Mouse (Mus musculus) liver, embryonic 14.5 days (tissue): ENCODE results near the gene Gpr132. TPM values are rescaled to one million over a fixed set of nuclear protein-coding genes. Genes with fewer than 3 reads are reported as not detected.

Experiments used
- ATAC-seq: fragments of 200-750 bp; cut with Nextera tagmentation; 2 replicates; pipeline ENCODE4 v1.8.0; 2017; ENCODE audit warnings: moderate number of reproducible peaks, mild to moderate bottlenecking, moderate library complexity; ENCODE audit not compliant: insufficient read depth
- DNase-seq, 3 experiments: peaks; one replicate each; pipeline ENCODE4 v3.0.0-alpha.2; 2012 to 2013; ENCODE audit warnings: low read depth in 3 of 3, low spot score in 3 of 3
- H3K27ac ChIP-seq: fragments of 300-500 bp; sonication (generic); 2 replicates; pipeline ENCODE4 v1.5.1; 2014; ENCODE audit warnings: moderate library complexity, mild to moderate bottlenecking, control low read depth, inconsistent platforms
- H3K27me3 ChIP-seq: fragments of 300-500 bp; sonication (generic); 2 replicates; pipeline ENCODE4 v1.6.1; 2014; ENCODE audit warnings: mild to moderate bottlenecking, low read length, moderate library complexity; ENCODE audit not compliant: control insufficient read depth, insufficient read depth
- H3K36me3 ChIP-seq: fragments of 300-500 bp; sonication (generic); replicated peaks from 2 replicates; pipeline ENCODE4 v1.6.1; 2014; ENCODE audit warnings: low read depth; ENCODE audit not compliant: control insufficient read depth, insufficient read depth
- H3K4me1 ChIP-seq, 2 experiments: fragments of 200-500 bp in 1 of 2; fragments of 300-500 bp in 1 of 2; sonication (generic) in 1 of 2; replicated peaks; 2 replicates each; pipeline ENCODE4 v1.6.1; 2012 to 2014; ENCODE audit warnings: antibody characterized with exemption in 1 of 2, inconsistent platforms in 1 of 2, low read length in 1 of 2; ENCODE audit not compliant: control insufficient read depth in 2 of 2, insufficient read depth in 2 of 2
- H3K4me2 ChIP-seq: fragments of 300-500 bp; sonication (generic); 2 replicates; pipeline ENCODE4 v1.6.1; 2014; ENCODE audit warnings: low read depth, mild to moderate bottlenecking, control low read depth, moderate library complexity
- H3K4me3 ChIP-seq, 2 experiments: fragments of 200-500 bp in 1 of 2; fragments of 300-500 bp in 1 of 2; sonication (generic) in 1 of 2; 2 replicates each; pipeline ENCODE4 v1.5.1; 2012 to 2014; ENCODE audit warnings: low read depth in 2 of 2, low read length in 2 of 2, mild to moderate bottlenecking in 2 of 2, control low read depth in 1 of 2, inconsistent platforms in 1 of 2, moderate library complexity in 1 of 2; ENCODE audit not compliant: insufficient read depth in 1 of 2
- H3K9ac ChIP-seq: fragments of 300-500 bp; sonication (generic); replicated peaks from 2 replicates; pipeline ENCODE4 v1.6.1; 2014; ENCODE audit warnings: mild to moderate bottlenecking, control low read depth, moderate library complexity
- H3K9me3 ChIP-seq: fragments of 300-500 bp; sonication (generic); 2 replicates; pipeline ENCODE4 v1.6.1; 2016; ENCODE audit warnings: low read length, mixed read lengths; ENCODE audit not compliant: control insufficient read depth
- CTCF ChIP-seq: IDR thresholded peaks from 2 replicates; pipeline ENCODE4 v1.5.1; 2016; ENCODE audit warnings: antibody characterized with exemption, low read depth, control low read depth
- EP300 ChIP-seq: IDR thresholded peaks from 2 replicates; pipeline ENCODE4 v1.6.1; 2016; ENCODE audit warnings: antibody characterized with exemption, low read depth
- WGBS: fragments of 180-500 bp; shearing (Covaris S2); extraction: QIAGEN DNeasy Blood & Tissue Kit; methylation state at CpG from one replicate; pipeline ENCODE4 v1.1.7; 2014; ENCODE audit not compliant: insufficient replicate concordance; 5-methylcytosine and 5-hydroxymethylcytosine counted together
- polyA plus RNA-seq, 2 experiments: library from polyadenylated mRNA; depleted of rRNA in 1 of 2; stranded (reverse) in 1 of 2; unstranded in 1 of 2; fragments of >200 nt; fragmentation: Nextera tagmentation in 1 of 2; extraction: Ambion mirVana in 1 of 2; gene quantifications; 2 replicates each; pipeline versions ENCODE4 v1.2.1 to v1.2.3; 2012 to 2014

Gpr132 gene
- polyA plus RNA-seq, 2 experiments, result 0.27 to 0.51 TPM

GRCm38 (mm10) chr12:112912951-112913745 lies 45.1 kb upstream of the Gpr132 start:
- DNase-seq (no peak), ATAC-seq (no peak)
- WGBS, result 79% methylated on average over 28 of the region's 28 CpGs
- TF ChIP-seq CTCF (no peak), EP300 (no peak)
- Histone ChIP-seq H3K9ac (no peak overlapping the region), H3K27ac (no peak overlapping the region), H3K9me3 (no peaks in the 10 kb centered on the region), H3K4me1 (no peaks in the 10 kb centered on the region), H3K27me3 (no peaks in the 10 kb centered on the region), H3K36me3 (no peaks in the 10 kb centered on the region), H3K4me3 (no peak overlapping the region), H3K4me2 (no peak overlapping the region)

GRCm38 (mm10) chr12:112911701-112912100 lies 43.7 kb upstream of the Gpr132 start:
- no peak for TF ChIP-seq EP300
- no peak for TF ChIP-seq CTCF
- H3K4me3 ChIP-seq, result no peak overlapping the region
- ATAC-seq (no peak), DNase-seq (no peak)
- 70% methylated on average over 17 of the region's 17 CpGs for WGBS
- H3K4me2 ChIP-seq, result no peak overlapping the region
- H3K9me3 ChIP-seq, result no peaks in the 10 kb centered on the region
- no peaks in the 10 kb centered on the region for H3K4me1 ChIP-seq
- no peak overlapping the region for H3K27ac ChIP-seq
- H3K27me3 ChIP-seq, result no peaks in the 10 kb centered on the region; the same call in 1 of the 2 replicates
- no peak overlapping the region for H3K9ac ChIP-seq
- H3K36me3 ChIP-seq, result no peaks in the 10 kb centered on the region

- no peak for ATAC-seq
- H3K27me3 ChIP-seq, result no peaks in the 10 kb centered on the region; the same call in 1 of the 2 replicates
- H3K36me3 ChIP-seq, result no peaks in the 10 kb centered on the region
- TF ChIP-seq CTCF (no peak), EP300 (no peak)
- H3K9me3 ChIP-seq, result no peaks in the 10 kb centered on the region
- no peaks in the 10 kb centered on the region for H3K4me1 ChIP-seq
- DNase-seq, result no peak
- no peak overlapping the region for H3K9ac ChIP-seq
- WGBS, result 82% methylated on average over 22 of the region's 22 CpGs
- H3K4me2 ChIP-seq, result no peak overlapping the region
- H3K4me3 ChIP-seq, result no peak overlapping the region
- H3K27ac ChIP-seq, result no peak overlapping the region
Observed at GRCm38 (mm10) chr12:112908991-112909390, 41.0 kb upstream of the Gpr132 start.

- Histone ChIP-seq H3K9me3 (no peaks in the 10 kb centered on the region), H3K27ac (no peak overlapping the region), H3K4me1 (no peaks in the 10 kb centered on the region), H3K27me3 (no peaks in the 10 kb centered on the region; the same call in 1 of the 2 replicates), H3K36me3 (no peaks in the 10 kb centered on the region), H3K9ac (no peak overlapping the region), H3K4me3 (no peak overlapping the region), H3K4me2 (no peak overlapping the region)
- 63% methylated on average over 5 of the region's 5 CpGs for WGBS
- DNase-seq (no peak), ATAC-seq (no peak)
- TF ChIP-seq CTCF, result no peak
- no peak for TF ChIP-seq EP300
Observed at GRCm38 (mm10) chr12:112905001-112905400, 37.0 kb upstream of the Gpr132 start.

GRCm38 (mm10) chr12:112903941-112904340 lies 35.9 kb upstream of the Gpr132 start:
- Histone ChIP-seq H3K4me3 (no peak overlapping the region), H3K36me3 (no peaks in the 10 kb centered on the region), H3K4me1 (no peaks in the 10 kb centered on the region), H3K27me3 (no peaks in the 10 kb centered on the region; the same call in 1 of the 2 replicates), H3K4me2 (no peak overlapping the region), H3K9me3 (no peaks in the 10 kb centered on the region), H3K9ac (no peak overlapping the region), H3K27ac (no peak overlapping the region)
- DNase-seq (no peak), ATAC-seq (no peak)
- 67% methylated on average over 8 of the region's 8 CpGs for WGBS
- TF ChIP-seq CTCF, result no peak
- no peak for TF ChIP-seq EP300
